Mouse (Mus musculus) limb, embryonic 10.5 days (tissue): ENCODE data around the gene Zfp971. TPM values are rescaled to one million over a fixed set of nuclear protein-coding genes. Genes with fewer than 3 reads are reported as not detected.
"Not testable (repeated sequence)": the region's sequence is repeated elsewhere in the genome, so short reads cannot be mapped to it uniquely, and the experiment has no call there.

Experiments used
- DNase-seq: peaks from one replicate; pipeline ENCODE4 v3.0.0-alpha.2; 2017; ENCODE audit warnings: low spot score
- H3K27ac ChIP-seq: fragments of 300-500 bp; sonication (generic); 2 replicates; pipeline ENCODE4 v1.5.1; 2016; ENCODE audit warnings: mild to moderate bottlenecking
- H3K27me3 ChIP-seq: fragments of 300-500 bp; sonication (generic); 2 replicates; pipeline ENCODE4 v1.6.1; 2016; ENCODE audit warnings: low read depth, mild to moderate bottlenecking; ENCODE audit not compliant: poor library complexity, severe bottlenecking
- H3K36me3 ChIP-seq: fragments of 300-500 bp; sonication (generic); 2 replicates; pipeline ENCODE4 v1.6.1; 2016; ENCODE audit warnings: mild to moderate bottlenecking, moderate library complexity
- H3K4me1 ChIP-seq: fragments of 300-500 bp; sonication (generic); 2 replicates; pipeline ENCODE4 v1.6.1; 2016
- H3K4me3 ChIP-seq: fragments of 300-500 bp; sonication (generic); 2 replicates; pipeline ENCODE4 v1.5.1; 2016; ENCODE audit warnings: mild to moderate bottlenecking, moderate library complexity
- H3K9me3 ChIP-seq: fragments of 300-500 bp; sonication (generic); replicated peaks from 2 replicates; pipeline ENCODE4 v1.6.1; 2016; ENCODE audit warnings: mild to moderate bottlenecking
- WGBS: fragments of 180-500 bp; shearing (Covaris S2); methylation state at CpG from one replicate; pipeline ENCODE4 v1.1.7; 2016; 5-methylcytosine and 5-hydroxymethylcytosine counted together
- polyA plus RNA-seq: library from polyadenylated mRNA; unstranded; fragments of >200 nt; fragmentation: Nextera tagmentation; extraction: Ambion mirVana; gene quantifications from 2 replicates; pipeline ENCODE4 v1.2.1, GENCODE M21; 2016

Gene Zfp971
- polyA plus RNA-seq, result 10.2 and 12.4 TPM in 2 replicates

GRCm38 (mm10) chr2:178023011-178023611 lies at the start of gene Zfp971:
Gene Zfp971 (plus strand): TSS chr2:178023284.
- H3K4me3 ChIP-seq, result peak within 1 kb of the TSS; percentile 61
- not testable (repeated sequence) for H3K9me3 ChIP-seq, H3K36me3 ChIP-seq, H3K27me3 ChIP-seq, H3K4me1 ChIP-seq
- under 1% methylated on average over 15 of the region's 15 CpGs for WGBS
- DNase-seq, result peak; percentile 35
- H3K27ac ChIP-seq, result peak within 1 kb of the TSS; percentile 50; the same call in 1 of the 2 replicates

- not testable (repeated sequence) for H3K27me3 ChIP-seq, DNase-seq, H3K36me3 ChIP-seq, H3K27ac ChIP-seq, H3K9me3 ChIP-seq, H3K4me3 ChIP-seq, H3K4me1 ChIP-seq
- 86% methylated on average over 7 of the region's 7 CpGs for WGBS
These were observed 48.3 kb upstream of the Zfp971 start for GRCm38 (mm10) chr2:177974814-177975213.

- not testable (repeated sequence) for DNase-seq, H3K4me3 ChIP-seq, H3K36me3 ChIP-seq, H3K27ac ChIP-seq, H3K9me3 ChIP-seq, H3K4me1 ChIP-seq, H3K27me3 ChIP-seq
- WGBS, result 87% methylated on average over 3 of the region's 3 CpGs
These were observed 3.6 kb upstream of the Zfp971 start for GRCm38 (mm10) chr2:178019486-178019885.

GRCm38 (mm10) chr2:178020773-178021172 lies 2.3 kb upstream of the Zfp971 start:
- H3K4me1 ChIP-seq, H3K9me3 ChIP-seq, H3K27ac ChIP-seq, DNase-seq, H3K27me3 ChIP-seq, H3K36me3 ChIP-seq, H3K4me3 ChIP-seq: not testable (repeated sequence)
- 86% methylated on average over 8 of the region's 8 CpGs for WGBS

GRCm38 (mm10) chr2:178023861-178024260 lies 777 bp downstream of the Zfp971 start:
- not testable (repeated sequence) for H3K4me1 ChIP-seq, DNase-seq, H3K27me3 ChIP-seq, H3K9me3 ChIP-seq, H3K36me3 ChIP-seq
- 31% methylated on average over 2 of the region's 2 CpGs for WGBS
- Histone ChIP-seq H3K27ac (0 out of 2 replicates have a peak overlapping the region, but pooled peaks have one; percentile 50), H3K4me3 (peak overlapping the region; percentile 61)

- not testable (repeated sequence) for DNase-seq, H3K4me3 ChIP-seq, H3K4me1 ChIP-seq, H3K27me3 ChIP-seq, H3K27ac ChIP-seq, H3K9me3 ChIP-seq, H3K36me3 ChIP-seq
- 79% methylated on average over 3 of the region's 3 CpGs for WGBS
These were observed 4.5 kb downstream of the Zfp971 start for GRCm38 (mm10) chr2:178027601-178028000.

GRCm38 (mm10) chr2:178058195-178058594 lies 35.1 kb downstream of the Zfp971 start:
- H3K27me3 ChIP-seq, result no peaks in the 10 kb centered on the region
- 17% methylated on average over 1 of the region's 1 CpGs for WGBS
- H3K27ac ChIP-seq, result no peak overlapping the region
- H3K36me3 ChIP-seq, result peaks cover 13% of the 10 kb centered on the region
- no peaks in the 10 kb centered on the region for H3K4me1 ChIP-seq
- H3K4me3 ChIP-seq, result no peak overlapping the region
- H3K9me3 ChIP-seq, result no peaks in the 10 kb centered on the region
- DNase-seq, result peak; percentile 50

- H3K4me3 ChIP-seq, result peak within 1 kb of the TSS; percentile 49
- WGBS, result 0% methylated on average over 8 of the region's 14 CpGs
- H3K4me1 ChIP-seq, H3K27ac ChIP-seq, DNase-seq, H3K27me3 ChIP-seq, H3K9me3 ChIP-seq, H3K36me3 ChIP-seq: not testable (repeated sequence)
These were observed 55.2 kb downstream of the Zfp971 start, which contains the start of gene Zfp931 for GRCm38 (mm10) chr2:178078166-178078717. Gene Zfp931 (minus strand): TSS chr2:178078476.

Other genes starting within 250 kb of the Zfp971 start
- 25.1 and 32.3 TPM in 2 replicates for gene Gm14325, start 182.9 kb upstream of the Zfp971 start, polyA plus RNA-seq
- 1.7 and 2.8 TPM in 2 replicates for gene Gm14327, start 126.2 kb upstream of the Zfp971 start, polyA plus RNA-seq
- 0.28 and 0.39 TPM in 2 replicates for gene Zfp972, start 97.7 kb upstream of the Zfp971 start, polyA plus RNA-seq
- 15.4 and 16.9 TPM in 2 replicates for gene Gm14326, start 66.0 kb upstream of the Zfp971 start, polyA plus RNA-seq
- 16.2 and 17.0 TPM in 2 replicates for gene Zfp931, start 55.2 kb downstream of the Zfp971 start, polyA plus RNA-seq
- 8.1 and 8.3 TPM in 2 replicates for gene Phactr3, start 95.7 kb downstream of the Zfp971 start, polyA plus RNA-seq